Mouse (Mus musculus) lung, postnatal 0 days (tissue): ENCODE data around the gene Erc2. TPM values are rescaled to one million over a fixed set of nuclear protein-coding genes. Genes with fewer than 3 reads are reported as not detected.

Experiments
- ATAC-seq: fragments of 200-750 bp; cut with Nextera tagmentation; 2 replicates; pipeline ENCODE4 v1.8.0; 2017; ENCODE audit warnings: moderate library complexity
- DNase-seq: peaks from one replicate; pipeline ENCODE4 v3.0.0-alpha.2; 2016; ENCODE audit warnings: low spot score
- H3K27ac ChIP-seq: fragments of 300-500 bp; sonication (generic); 2 replicates; pipeline ENCODE4 v1.5.1; 2014; ENCODE audit warnings: antibody characterized with exemption, mild to moderate bottlenecking, low read length, mixed read lengths
- H3K27me3 ChIP-seq: fragments of 300-500 bp; sonication (generic); replicated peaks from 2 replicates; pipeline ENCODE4 v1.6.1; 2014; ENCODE audit warnings: low read length, mixed read lengths; ENCODE audit not compliant: insufficient read depth
- H3K36me3 ChIP-seq: fragments of 300-500 bp; sonication (generic); 2 replicates; pipeline ENCODE4 v1.6.1; 2014; ENCODE audit warnings: low read length, mixed read lengths; ENCODE audit not compliant: insufficient read depth
- H3K4me1 ChIP-seq: fragments of 300-500 bp; sonication (generic); 2 replicates; pipeline ENCODE4 v1.6.1; 2014; ENCODE audit warnings: antibody characterized with exemption, low read depth, low read length, mixed read lengths; ENCODE audit not compliant: insufficient read depth
- H3K4me2 ChIP-seq: fragments of 300-500 bp; sonication (generic); replicated peaks from 2 replicates; pipeline ENCODE4 v1.6.1; 2014; ENCODE audit warnings: low read depth, mild to moderate bottlenecking, low read length, moderate library complexity, mixed read lengths
- H3K4me3 ChIP-seq: fragments of 300-500 bp; sonication (generic); 2 replicates; pipeline ENCODE4 v1.5.1; 2014; ENCODE audit warnings: low read depth, low read length
- H3K9ac ChIP-seq: fragments of 300-500 bp; sonication (generic); replicated peaks from 2 replicates; pipeline ENCODE4 v1.6.1; 2014; ENCODE audit warnings: low read depth, mild to moderate bottlenecking
- H3K9me3 ChIP-seq: fragments of 300-500 bp; sonication (generic); 2 replicates; pipeline ENCODE4 v1.6.1; 2016; ENCODE audit warnings: low read length, mixed read lengths
- CTCF ChIP-seq: IDR thresholded peaks from 2 replicates; pipeline ENCODE4 v1.5.1; 2016; ENCODE audit warnings: antibody characterized with exemption, mild to moderate bottlenecking
- EP300 ChIP-seq: IDR thresholded peaks from 2 replicates; pipeline ENCODE4 v1.6.1; 2016; ENCODE audit warnings: antibody characterized with exemption, mild to moderate bottlenecking, control low read depth
- WGBS: fragments of 180-500 bp; shearing (Covaris S2); extraction: QIAGEN DNeasy Blood & Tissue Kit; methylation state at CpG from one replicate; pipeline ENCODE4 v1.1.7; 2014; 5-methylcytosine and 5-hydroxymethylcytosine counted together
- polyA plus RNA-seq: library from polyadenylated mRNA; unstranded; fragments of >200 nt; fragmentation: Nextera tagmentation; extraction: Ambion mirVana; gene quantifications from 2 replicates; pipeline ENCODE4 v1.2.1, GENCODE M21; 2015

Gene Erc2
- polyA plus RNA-seq, 1 experiment from 2014 or later: 1.9 TPM

DNA sequence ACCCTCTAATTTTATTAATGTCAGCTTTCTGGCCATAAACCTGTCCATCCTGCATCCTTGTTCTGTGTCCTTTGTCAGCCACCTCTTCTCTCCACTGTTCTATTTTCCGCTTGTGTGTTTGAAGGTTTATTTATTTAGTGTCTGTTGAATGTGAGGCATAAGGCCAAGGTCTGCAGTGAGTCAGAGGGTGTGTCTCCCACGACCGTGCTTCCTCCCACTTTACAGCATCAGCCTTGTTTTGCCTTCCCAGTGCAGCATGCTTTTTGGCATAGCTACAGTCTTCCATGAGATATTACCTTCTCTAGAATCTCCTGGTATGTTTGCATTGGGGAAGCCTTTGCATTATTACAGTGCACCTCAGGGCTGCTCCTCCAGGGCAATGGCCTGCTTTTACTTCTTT, 200.8 kb downstream of the Erc2 start:
- H3K4me3 ChIP-seq: no peak overlapping the region
- no peak for TF ChIP-seq CTCF
- no peak for TF ChIP-seq EP300
- H3K4me1 ChIP-seq: no peaks in the 10 kb centered on the region
- no peaks in the 10 kb centered on the region for H3K9me3 ChIP-seq
- no peak overlapping the region for H3K9ac ChIP-seq
- DNase-seq: peak; percentile 67
- WGBS: 9% methylated on average over 3 of the region's 3 CpGs
- H3K36me3 ChIP-seq: no peaks in the 10 kb centered on the region
- no peaks in the 10 kb centered on the region for H3K27me3 ChIP-seq
- ATAC-seq: peak; percentile 70
- no peak overlapping the region for H3K27ac ChIP-seq
- no peak overlapping the region for H3K4me2 ChIP-seq

DNA sequence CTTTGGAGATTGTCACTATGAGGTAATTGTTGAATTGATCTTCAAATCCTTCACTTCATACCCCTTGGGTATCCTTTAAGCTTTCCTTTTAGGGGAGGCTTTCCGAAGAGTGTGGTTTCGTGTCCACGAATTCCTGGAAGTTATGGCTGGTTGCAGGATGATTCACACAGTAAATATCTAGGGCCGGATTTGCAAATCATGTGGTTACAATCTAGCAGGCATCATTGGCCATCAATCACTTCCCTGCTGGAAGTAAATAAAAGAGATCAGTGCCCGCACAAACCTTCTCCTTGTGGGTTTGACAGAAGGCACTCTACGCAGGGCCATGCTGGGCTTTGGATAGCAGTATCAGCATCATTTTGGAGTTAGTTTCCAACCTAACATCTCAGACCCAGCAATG, 201.7 kb downstream of the Erc2 start:
- Histone ChIP-seq H3K9me3 (no peaks in the 10 kb centered on the region), H3K4me1 (no peaks in the 10 kb centered on the region), H3K36me3 (no peaks in the 10 kb centered on the region), H3K27me3 (no peaks in the 10 kb centered on the region), H3K4me3 (no peak overlapping the region), H3K27ac (no peak overlapping the region), H3K4me2 (no peak overlapping the region), H3K9ac (no peak overlapping the region)
- DNase-seq: no peak
- 67% methylated on average over 6 of the region's 6 CpGs for WGBS
- TF ChIP-seq EP300 (no peak), CTCF (no peak)
- no peak for ATAC-seq

DNA sequence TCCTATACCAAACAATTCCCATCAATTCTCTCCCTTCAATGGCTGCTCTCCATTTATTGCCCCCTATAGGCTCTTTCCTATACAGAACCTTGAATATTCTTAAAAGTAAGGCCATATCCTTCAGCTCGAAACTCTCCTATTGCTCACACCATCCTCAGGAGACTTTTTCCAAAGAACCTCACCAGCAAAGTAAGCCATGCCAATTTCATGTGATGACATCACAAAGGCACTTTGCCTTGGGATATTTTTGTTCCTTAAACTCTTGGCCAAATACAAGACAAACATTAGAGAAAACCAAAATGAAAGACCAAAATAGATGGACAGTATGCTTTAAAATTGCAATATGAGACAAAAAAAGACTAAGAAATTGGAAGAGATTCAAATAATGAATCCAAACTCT, 204.6 kb downstream of the Erc2 start:
- Histone ChIP-seq H3K9ac (no peak overlapping the region), H3K27me3 (no peaks in the 10 kb centered on the region), H3K9me3 (no peaks in the 10 kb centered on the region), H3K4me3 (no peak overlapping the region), H3K36me3 (no peaks in the 10 kb centered on the region), H3K4me2 (no peak overlapping the region), H3K27ac (no peak overlapping the region), H3K4me1 (no peaks in the 10 kb centered on the region)
- no peak for TF ChIP-seq EP300
- TF ChIP-seq CTCF: no peak
- DNase-seq (no peak), ATAC-seq (no peak)
- WGBS: 77% methylated on average over 1 of the region's 1 CpGs

DNA sequence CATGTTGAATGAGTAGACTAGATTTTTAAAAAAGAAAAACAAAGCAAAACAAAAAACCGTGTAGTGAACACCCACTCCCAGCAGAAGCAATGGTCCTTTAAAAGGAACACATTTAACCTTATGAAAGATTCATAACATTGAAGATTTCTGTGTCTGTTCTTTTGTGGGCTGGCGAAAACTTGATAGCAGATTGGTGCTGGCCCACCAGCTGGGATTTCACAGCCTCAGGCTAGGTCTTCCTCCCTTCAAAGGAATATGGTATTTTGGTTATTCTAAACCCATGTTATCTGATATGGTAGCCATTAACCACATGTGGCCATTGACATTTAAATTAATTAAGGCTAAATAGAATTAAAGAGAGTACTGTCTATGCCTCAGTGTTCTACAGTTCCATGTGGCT, 205.9 kb downstream of the Erc2 start:
- Histone ChIP-seq H3K36me3 (no peaks in the 10 kb centered on the region), H3K4me3 (no peak overlapping the region), H3K27me3 (no peaks in the 10 kb centered on the region), H3K27ac (no peak overlapping the region), H3K4me2 (no peak overlapping the region), H3K4me1 (no peaks in the 10 kb centered on the region), H3K9me3 (no peaks in the 10 kb centered on the region), H3K9ac (no peak overlapping the region)
- no peak for TF ChIP-seq CTCF
- TF ChIP-seq EP300: no peak
- DNase-seq (no peak), ATAC-seq (no peak)
- WGBS: 81% methylated on average over 2 of the region's 2 CpGs

DNA sequence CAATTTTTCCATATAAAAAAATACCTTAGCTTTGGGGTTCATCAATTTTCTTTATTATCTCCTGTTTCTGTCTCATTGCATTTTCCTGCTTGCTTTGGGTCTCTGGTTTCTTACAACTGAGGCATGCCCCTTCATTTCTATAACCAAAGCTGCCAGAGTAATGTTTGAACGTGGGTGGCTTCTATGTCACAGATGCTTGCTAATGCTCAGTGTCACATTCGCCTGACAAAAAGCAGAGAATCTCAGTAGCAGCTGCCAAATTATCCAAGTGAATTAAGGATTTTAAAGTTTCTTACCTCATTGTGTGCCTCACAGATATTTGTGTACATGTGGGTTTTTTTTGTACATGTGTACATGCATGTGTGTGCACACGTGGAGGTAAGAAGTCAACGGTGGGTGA, 210.0 kb downstream of the Erc2 start:
- ATAC-seq (no peak), DNase-seq (no peak)
- TF ChIP-seq CTCF: no peak
- TF ChIP-seq EP300: no peak
- no peaks in the 10 kb centered on the region for H3K4me1 ChIP-seq
- no peak overlapping the region for H3K9ac ChIP-seq
- H3K4me3 ChIP-seq: no peak overlapping the region
- WGBS: 81% methylated on average over 4 of the region's 4 CpGs
- no peaks in the 10 kb centered on the region for H3K9me3 ChIP-seq
- H3K36me3 ChIP-seq: no peaks in the 10 kb centered on the region
- H3K27ac ChIP-seq: no peak overlapping the region
- no peak overlapping the region for H3K4me2 ChIP-seq
- H3K27me3 ChIP-seq: no peaks in the 10 kb centered on the region

DNA sequence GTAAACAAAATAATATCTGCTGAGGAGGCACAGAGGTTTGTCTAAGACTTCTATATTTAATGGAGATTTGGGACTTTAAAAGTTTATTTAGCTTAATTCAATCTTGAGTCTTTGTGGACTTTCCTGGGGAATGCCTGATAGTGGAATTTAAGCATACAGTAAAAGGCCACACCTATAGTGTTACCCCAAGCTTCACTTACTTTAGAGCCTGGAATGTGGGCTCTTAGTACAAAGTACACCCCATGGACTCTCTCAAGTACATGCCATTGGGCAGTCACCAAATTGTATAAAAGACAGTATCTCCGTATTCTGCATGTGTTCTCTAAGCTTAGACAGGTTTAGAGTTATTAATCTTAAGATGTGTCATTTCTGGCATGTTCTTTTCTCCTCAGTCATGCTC, 213.1 kb downstream of the Erc2 start:
- Histone ChIP-seq H3K27ac (no peak overlapping the region), H3K27me3 (no peaks in the 10 kb centered on the region), H3K4me2 (no peak overlapping the region), H3K9me3 (no peaks in the 10 kb centered on the region), H3K36me3 (no peaks in the 10 kb centered on the region), H3K4me3 (no peak overlapping the region), H3K9ac (no peak overlapping the region), H3K4me1 (no peaks in the 10 kb centered on the region)
- 42% methylated on average over 1 of the region's 1 CpGs for WGBS
- ATAC-seq (peak; percentile 49; the same call in 1 of the 2 replicates), DNase-seq (no peak)
- peak; percentile 51; the same call in 1 of the 2 replicates for TF ChIP-seq EP300
- TF ChIP-seq CTCF: no peak

DNA sequence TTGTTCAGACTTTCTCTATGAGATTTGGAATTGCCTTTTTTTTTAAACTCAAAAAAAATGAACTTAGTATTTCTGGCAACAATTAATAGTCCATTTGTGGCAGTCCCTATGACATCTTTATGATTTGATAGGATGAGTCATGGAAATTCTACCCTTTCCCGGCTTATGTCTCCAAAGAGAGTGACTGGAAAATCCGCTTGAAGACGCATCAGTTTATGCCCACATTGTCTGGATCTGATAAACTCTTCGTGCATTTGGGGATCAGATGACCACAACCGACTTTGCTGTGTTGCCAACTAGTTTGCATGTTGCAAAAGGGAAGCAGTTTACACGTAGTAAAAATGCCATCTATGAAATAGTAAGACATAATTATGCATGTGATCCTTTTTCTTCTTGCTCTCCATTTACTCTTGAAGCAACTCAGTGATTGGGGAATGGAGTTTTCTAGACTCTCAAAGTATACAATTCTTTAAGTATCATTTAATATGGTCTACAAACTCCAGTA, 215.4 kb downstream of the Erc2 start:
- Histone ChIP-seq H3K4me3 (no peak overlapping the region), H3K27me3 (no peaks in the 10 kb centered on the region), H3K4me1 (no peaks in the 10 kb centered on the region), H3K9me3 (no peaks in the 10 kb centered on the region), H3K36me3 (no peaks in the 10 kb centered on the region), H3K27ac (no peak overlapping the region), H3K4me2 (no peak overlapping the region), H3K9ac (no peak overlapping the region)
- DNase-seq (no peak), ATAC-seq (no peak)
- no peak for TF ChIP-seq CTCF
- no peak for TF ChIP-seq EP300
- WGBS: 66% methylated on average over 6 of the region's 6 CpGs
